Mouse (Mus musculus): ENCODE results near the gene Foxp1.

- TF ChIP-seq CTCF (IDR thresholded peaks at IDR 0.05; ENCODE audit: low read depth, low read length) (no peak), POLR2A (IDR thresholded peaks at IDR 0.05; ENCODE audit: borderline replicate concordance, low read depth, low read length) (no peak)
These were observed 286.9 kb downstream of the Foxp1 start for GRCm38 (mm10) chr6:99235588-99235987.
